Mouse (Mus musculus): ENCODE measurements around the gene Slc4a3. TPM values are rescaled to one million over a fixed set of nuclear protein-coding genes. Genes with fewer than 3 reads are reported as not detected.

The Slc4a3 gene
- polyA plus RNA-seq (2016; fragmentation: Nextera tagmentation; extraction: Ambion mirVana), result 36.9 and 38.6 TPM in 2 replicates

DNA sequence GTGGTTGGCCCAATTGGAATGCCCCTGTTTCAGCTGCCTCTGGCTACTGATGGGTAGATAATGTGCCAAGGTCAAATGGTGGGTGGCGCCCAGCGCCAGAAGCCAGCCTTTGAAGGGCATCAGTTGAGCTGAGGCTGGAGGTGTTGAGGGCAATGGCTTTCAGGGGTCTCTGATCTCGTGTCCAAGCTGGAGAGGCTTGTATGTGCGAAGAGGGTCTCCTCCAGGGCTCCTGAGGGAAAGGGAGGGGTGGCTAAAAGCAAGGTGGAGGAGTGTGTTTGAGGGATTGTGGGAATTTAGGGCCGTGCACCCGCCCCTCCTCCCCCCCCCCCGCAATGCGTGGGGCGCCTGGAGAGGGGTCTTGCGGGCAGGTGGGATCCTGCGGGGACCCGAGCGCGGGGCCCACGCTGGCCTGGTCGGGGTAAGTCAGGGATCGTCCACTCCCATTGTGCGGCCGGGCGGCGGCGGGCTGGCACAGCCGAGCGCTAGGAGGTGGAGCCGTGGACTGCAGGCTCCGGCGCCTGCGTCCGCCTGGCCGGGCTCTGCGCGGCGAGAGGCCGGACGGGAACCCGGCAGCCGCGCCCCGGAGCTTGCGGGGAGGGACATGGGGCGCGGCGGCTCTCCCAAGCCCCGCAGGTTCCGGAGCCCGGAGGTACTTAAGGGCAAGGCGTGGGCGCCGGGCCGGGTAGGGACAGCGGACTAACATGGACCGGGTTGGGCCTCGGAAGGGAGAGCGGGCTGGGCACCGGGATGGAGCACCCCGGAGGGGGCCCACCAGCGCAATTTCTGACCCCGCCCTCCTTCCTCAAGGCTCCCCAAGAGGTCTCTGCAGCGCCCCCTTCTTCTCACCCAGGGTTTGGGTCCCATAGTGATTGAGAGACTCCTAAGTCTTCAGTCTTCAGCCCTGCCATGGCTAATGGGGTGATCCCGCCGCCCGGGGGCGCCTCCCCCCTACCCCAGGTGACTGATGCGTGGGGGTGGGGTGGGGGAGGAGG, at the start of gene Slc4a3:
Slc4a3 (plus strand) TSS at position 302 of the 992 bp plus-strand sequence.
- whole genome bisulfite sequencing, result 1% methylated on average over 52 of the region's 64 CpGs
- peaks cover 26% of the 10 kb centered on the region for H3K36me3 ChIP-seq
- peak within 1 kb of the TSS; percentile 58 for H3K4me2 ChIP-seq (replicated peaks)
- H3K27me3 ChIP-seq, result no peaks in the 10 kb centered on the region; the same call in 1 of the 2 replicates
- peak within 1 kb of the TSS; percentile 84 for H3K27ac ChIP-seq
- peak within 1 kb of the TSS; percentile 70 for H3K4me3 ChIP-seq
- ATAC-seq (ENCODE audit: low FRiP score), result peak; percentile 84
- no peaks in the 10 kb centered on the region for H3K9me3 ChIP-seq (replicated peaks)
- peak within 1 kb of the TSS; percentile 84 for H3K9ac ChIP-seq
- peaks cover 14% of the 10 kb centered on the region for H3K4me1 ChIP-seq

DNA sequence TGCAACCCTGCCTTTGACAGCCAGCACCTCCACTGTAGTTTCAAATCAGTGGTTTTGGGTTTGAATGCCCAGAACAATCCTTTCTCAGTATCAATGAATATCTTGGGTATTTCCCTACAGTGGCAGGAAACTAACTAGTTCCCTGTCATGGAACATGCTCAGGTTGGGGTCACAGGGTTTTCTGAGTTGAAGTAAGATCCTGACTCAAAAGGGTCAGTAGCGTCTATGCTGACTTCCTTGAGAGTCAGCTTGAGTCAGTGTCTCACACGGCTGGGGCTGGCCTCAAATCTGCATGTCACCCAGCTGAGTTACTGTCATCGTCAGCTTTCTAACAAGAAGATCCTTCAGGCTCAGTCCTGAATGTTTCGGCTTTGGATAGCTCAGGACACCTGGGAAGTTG, 47.2 kb upstream of the Slc4a3 start:
- Histone ChIP-seq H3K4me2 (replicated peaks) (no peak overlapping the region), H3K36me3 (peaks cover 63% of the 10 kb centered on the region), H3K4me1 (peaks cover 3% of the 10 kb centered on the region; the same call in 1 of the 2 replicates), H3K4me3 (no peak overlapping the region), H3K9me3 (replicated peaks) (no peaks in the 10 kb centered on the region), H3K9ac (no peak overlapping the region), H3K27ac (no peak overlapping the region), H3K27me3 (peaks cover 5% of the 10 kb centered on the region)
- WGBS, result 89% methylated on average over 4 of the region's 4 CpGs
- ATAC-seq (ENCODE audit: low FRiP score), result no peak

DNA sequence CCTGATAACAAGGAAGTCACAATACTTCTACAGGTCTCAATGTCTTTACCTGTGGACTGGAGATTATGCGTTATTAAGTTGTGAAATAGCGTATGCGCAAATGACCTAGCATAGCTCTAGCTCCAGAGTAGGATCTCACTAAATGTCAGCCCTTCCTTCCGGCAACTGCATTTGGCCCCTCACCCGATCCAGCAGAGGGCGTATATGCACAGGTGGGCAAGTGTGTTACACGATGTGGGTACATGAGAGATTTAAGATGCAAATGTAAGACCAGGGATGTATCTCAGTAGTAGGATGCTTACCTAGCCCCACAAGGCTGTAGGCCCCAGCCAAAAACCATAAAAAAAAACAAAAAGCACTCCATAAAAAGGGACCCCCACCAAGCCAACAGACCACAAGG, 46.6 kb upstream of the Slc4a3 start:
- H3K9me3 ChIP-seq (replicated peaks), result no peaks in the 10 kb centered on the region
- no peak overlapping the region for H3K9ac ChIP-seq
- peaks cover 10% of the 10 kb centered on the region for H3K27me3 ChIP-seq
- peaks cover 6% of the 10 kb centered on the region for H3K4me1 ChIP-seq
- H3K36me3 ChIP-seq, result peaks cover 63% of the 10 kb centered on the region
- H3K27ac ChIP-seq, result no peak overlapping the region
- H3K4me2 ChIP-seq (replicated peaks), result no peak overlapping the region
- no peak for ATAC-seq (ENCODE audit: low FRiP score)
- WGBS, result 84% methylated on average over 7 of the region's 7 CpGs
- no peak overlapping the region for H3K4me3 ChIP-seq

DNA sequence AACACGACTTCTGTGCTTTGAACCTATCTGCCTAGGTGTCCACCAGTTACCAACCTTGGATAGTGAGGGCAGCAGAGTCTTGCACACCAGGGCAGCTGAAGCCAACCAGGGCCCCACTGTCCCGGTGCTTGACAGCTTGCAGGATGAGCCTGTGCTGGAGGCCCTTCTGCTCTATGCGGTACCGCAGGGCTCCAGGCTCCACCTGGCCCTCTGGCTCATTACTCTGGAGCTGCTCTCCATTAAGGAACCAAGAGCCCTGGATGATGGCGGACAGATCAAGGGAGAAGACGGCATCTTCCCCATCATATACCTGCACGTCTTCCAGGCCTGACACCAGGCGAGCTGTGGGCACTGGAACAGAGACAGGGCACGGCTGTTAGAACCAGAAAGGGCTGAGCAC, 44.2 kb upstream of the Slc4a3 start:
- Histone ChIP-seq H3K4me3 (no peak overlapping the region), H3K36me3 (peaks cover 58% of the 10 kb centered on the region), H3K4me1 (peaks cover 20% of the 10 kb centered on the region), H3K9me3 (replicated peaks) (no peaks in the 10 kb centered on the region), H3K9ac (no peak overlapping the region), H3K27me3 (peaks cover 17% of the 10 kb centered on the region), H3K4me2 (replicated peaks) (no peak overlapping the region), H3K27ac (no peak overlapping the region)
- no peak for ATAC-seq (ENCODE audit: low FRiP score)
- WGBS, result 95% methylated on average over 9 of the region's 9 CpGs

DNA sequence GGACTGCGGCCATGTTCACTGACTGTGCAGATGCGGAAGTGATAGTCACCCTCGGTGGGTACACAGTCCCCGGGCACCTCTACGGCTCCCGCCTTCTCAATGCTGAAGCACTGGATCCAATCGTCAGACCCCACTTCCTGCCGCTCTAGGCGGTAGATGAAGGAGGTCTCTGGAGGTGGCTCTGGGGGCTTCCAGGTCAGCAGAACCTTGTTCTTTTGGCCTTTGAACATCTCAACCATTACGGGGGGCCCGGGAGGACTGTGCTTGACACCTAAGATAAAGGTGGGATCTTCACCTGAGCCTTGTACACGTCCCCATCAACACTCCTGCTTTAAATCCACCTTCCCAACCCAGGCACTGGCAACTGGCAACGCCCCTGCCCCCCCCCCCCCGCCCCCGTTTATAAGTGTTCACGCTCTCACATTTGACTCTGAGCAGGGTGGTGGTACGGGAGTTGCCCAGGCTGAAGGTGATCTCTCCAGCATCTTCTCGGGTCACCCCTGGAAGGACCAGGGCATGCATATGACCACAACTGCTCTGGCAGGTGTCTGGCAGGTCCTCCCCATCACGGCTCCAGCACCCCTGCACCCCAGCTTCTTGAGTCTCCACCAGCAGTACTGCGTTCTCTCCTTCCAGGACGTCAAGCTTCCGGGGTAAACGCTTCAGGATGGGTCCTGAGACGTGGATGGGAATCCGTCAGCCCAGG, 43.0 kb upstream of the Slc4a3 start:
- peaks cover 24% of the 10 kb centered on the region for H3K4me1 ChIP-seq
- ATAC-seq (ENCODE audit: low FRiP score), result no peak
- H3K27me3 ChIP-seq, result peaks cover 29% of the 10 kb centered on the region
- H3K27ac ChIP-seq, result no peak overlapping the region
- 91% methylated on average over 24 of the region's 25 CpGs for WGBS
- H3K36me3 ChIP-seq, result peaks cover 48% of the 10 kb centered on the region
- no peak overlapping the region for H3K9ac ChIP-seq
- H3K4me3 ChIP-seq, result no peak overlapping the region
- H3K9me3 ChIP-seq (replicated peaks), result no peaks in the 10 kb centered on the region
- H3K4me2 ChIP-seq (replicated peaks), result no peak overlapping the region

DNA sequence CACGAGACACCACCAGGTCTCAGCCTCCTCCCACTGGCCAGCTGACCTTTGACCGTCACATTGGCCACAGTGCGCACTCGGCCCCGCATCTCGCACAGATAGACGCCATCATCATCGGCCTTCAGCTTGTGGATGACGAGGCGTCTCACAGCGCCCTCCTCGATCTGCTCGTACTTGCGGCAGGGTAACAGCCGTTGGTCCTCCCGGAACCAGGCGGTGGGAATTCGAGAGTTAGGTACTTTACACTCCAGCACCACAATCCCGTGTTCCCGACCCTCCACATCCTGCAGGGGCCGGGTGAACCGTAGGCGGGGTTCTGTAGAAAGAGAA, 42.5 kb upstream of the Slc4a3 start:
- H3K27ac ChIP-seq, result no peak overlapping the region
- H3K4me3 ChIP-seq, result no peak overlapping the region
- H3K4me1 ChIP-seq, result peaks cover 24% of the 10 kb centered on the region
- H3K9me3 ChIP-seq (replicated peaks), result no peaks in the 10 kb centered on the region
- 65% methylated on average over 23 of the region's 23 CpGs for WGBS
- peaks cover 43% of the 10 kb centered on the region for H3K36me3 ChIP-seq
- peaks cover 29% of the 10 kb centered on the region for H3K27me3 ChIP-seq
- H3K9ac ChIP-seq, result no peak overlapping the region
- H3K4me2 ChIP-seq (replicated peaks), result no peak overlapping the region; the same call in 1 of the 2 replicates
- ATAC-seq (ENCODE audit: low FRiP score), result no peak

DNA sequence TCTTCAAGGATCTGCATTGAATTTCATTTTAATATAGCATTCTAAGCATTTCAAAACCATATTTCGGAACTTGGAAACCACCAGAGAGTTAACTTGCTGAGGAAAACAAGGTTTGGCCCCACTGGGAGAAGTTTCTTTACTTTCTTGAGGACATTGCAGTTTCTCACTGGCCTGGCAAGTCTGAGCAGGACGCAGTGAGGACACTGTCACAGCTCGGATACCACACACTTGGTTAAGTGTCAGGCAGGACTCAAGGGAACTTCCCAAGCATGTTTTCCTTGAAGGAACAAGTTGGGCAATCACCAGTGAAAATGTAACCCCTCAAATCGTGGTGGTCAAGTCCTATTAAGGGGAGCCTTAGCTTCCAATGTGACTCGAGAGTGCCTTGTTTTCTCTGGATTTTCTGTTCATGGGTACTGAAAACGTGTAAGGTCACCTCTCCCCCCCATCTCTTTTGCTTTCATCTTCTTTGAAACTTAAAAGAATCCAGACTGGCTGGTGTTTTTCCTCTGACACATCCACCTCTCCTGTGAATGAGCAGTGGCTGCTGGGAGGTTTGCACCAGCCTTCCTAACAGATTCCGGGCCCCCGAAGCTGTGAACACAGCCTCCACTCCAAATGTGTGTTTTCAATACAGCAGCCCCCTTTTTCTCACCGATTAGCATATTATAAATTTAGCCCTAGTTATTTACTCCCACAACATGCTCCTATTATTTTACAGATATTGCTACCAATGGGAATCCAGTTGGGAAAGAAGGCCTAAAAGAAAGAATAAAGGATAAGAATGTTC, 41.6 kb upstream of the Slc4a3 start:
- ATAC-seq (ENCODE audit: low FRiP score), result no peak
- Histone ChIP-seq H3K27me3 (peaks cover 37% of the 10 kb centered on the region), H3K9me3 (replicated peaks) (no peaks in the 10 kb centered on the region), H3K4me2 (replicated peaks) (peak overlapping the region; percentile 92), H3K27ac (0 out of 2 replicates have a peak overlapping the region, but pooled peaks have one; percentile 89), H3K36me3 (peaks cover 35% of the 10 kb centered on the region), H3K9ac (0 out of 2 replicates have a peak overlapping the region, but pooled peaks have one; percentile 96), H3K4me1 (peaks cover 24% of the 10 kb centered on the region), H3K4me3 (peak overlapping the region; percentile 79)
- WGBS, result 59% methylated on average over 9 of the region's 9 CpGs

DNA sequence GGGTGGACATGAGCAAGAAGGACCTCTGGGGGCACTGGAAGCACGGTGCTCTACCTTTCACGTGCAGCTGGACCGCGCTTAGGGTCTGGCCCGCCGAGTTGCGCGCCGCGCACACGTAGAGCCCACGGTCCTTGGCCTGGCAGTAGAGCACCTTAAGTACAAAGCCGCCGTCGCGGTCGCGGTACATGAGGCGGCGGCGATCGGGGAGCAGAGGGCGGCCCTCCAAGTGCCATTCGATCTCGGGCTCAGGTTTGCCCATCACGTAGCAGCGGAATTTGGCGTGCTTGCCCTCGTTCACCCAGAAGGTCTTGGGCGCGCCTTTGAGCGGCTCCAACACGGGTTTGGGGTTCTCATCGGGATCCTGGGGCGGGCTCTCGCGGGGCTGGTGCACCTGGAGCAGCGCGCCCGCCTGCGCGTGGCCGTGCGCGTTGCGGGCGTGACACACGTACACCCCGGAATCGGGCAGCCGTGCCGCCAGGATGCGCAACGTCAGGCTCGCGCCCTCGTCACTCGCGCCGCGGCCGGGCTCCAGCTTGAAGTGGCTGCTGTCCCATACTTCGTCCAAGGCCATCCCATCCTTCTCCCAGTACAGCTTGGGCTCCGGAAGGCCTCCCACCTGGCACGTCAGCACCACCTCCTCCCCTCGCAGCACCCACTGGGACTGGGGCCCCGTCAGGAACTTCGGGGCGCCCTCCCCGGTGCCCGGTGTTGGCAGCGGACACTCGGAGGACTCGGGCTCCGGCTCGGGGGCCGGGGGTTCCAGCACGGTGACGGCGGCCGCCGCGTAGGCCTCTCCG, 40.7 kb upstream of the Slc4a3 start:
- under 1% methylated on average over 84 of the region's 84 CpGs for WGBS
- peak overlapping the region; percentile 89 for H3K27ac ChIP-seq
- peaks cover 43% of the 10 kb centered on the region for H3K27me3 ChIP-seq
- peak overlapping the region; percentile 92 for H3K4me2 ChIP-seq (replicated peaks)
- peak overlapping the region; percentile 96 for H3K9ac ChIP-seq
- peak overlapping the region; percentile 79 for H3K4me3 ChIP-seq
- ATAC-seq (ENCODE audit: low FRiP score), result peak; percentile 73
- H3K36me3 ChIP-seq, result peaks cover 28% of the 10 kb centered on the region
- no peaks in the 10 kb centered on the region for H3K9me3 ChIP-seq (replicated peaks)
- peaks cover 24% of the 10 kb centered on the region for H3K4me1 ChIP-seq

DNA sequence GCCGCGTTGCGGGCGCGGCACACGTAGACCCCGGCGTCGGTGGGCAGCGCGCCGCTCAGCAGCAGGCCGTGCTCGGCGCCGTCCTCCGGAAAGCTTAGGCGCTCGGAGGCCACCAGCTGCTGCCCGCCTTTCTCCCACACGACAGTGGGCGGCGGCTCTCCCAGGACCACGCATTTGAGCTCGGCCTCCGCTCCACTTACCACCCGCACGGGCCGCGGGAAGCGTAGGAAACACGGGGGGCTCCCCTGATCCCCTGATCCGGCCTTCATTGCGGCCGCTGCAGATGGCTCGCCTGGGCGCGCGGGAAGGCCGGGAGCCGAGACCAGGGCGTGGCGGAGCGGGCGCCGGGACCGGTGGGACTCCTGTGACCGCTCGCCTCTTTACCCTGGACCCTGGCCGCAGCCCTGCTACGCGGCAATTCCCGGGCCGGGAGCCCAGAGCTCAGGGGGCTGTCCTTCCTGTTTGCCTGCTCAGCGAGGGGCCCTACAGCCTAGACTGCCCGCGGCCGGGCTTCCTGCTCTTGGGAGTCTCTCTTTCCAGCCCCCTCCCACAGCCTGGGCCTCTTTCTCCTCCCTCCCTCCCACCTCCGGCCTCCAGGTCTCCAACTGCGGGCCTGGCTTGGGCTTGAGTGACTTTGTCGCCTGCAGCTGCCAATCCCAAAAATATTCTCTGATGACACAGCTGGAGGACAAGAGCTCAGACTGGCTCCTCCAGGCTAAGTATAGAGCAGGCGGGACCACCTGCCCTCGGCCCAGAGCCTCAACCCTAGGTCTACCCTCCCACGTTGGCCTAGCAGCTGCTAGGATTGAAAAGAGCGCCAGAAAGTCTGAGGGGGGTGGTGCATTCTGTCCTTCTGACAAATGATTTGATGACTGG, 39.9 kb upstream of the Slc4a3 start, which contains the start of gene Obsl1:
Obsl1 (minus strand) TSS at position 497 of the 876 bp plus-strand sequence.
- Histone ChIP-seq H3K27ac (peak within 1 kb of the TSS; percentile 89), H3K9me3 (replicated peaks) (no peaks in the 10 kb centered on the region), H3K4me3 (peak within 1 kb of the TSS; percentile 79), H3K9ac (peak within 1 kb of the TSS; percentile 96), H3K4me2 (replicated peaks) (peak within 1 kb of the TSS; percentile 92), H3K27me3 (peaks cover 43% of the 10 kb centered on the region), H3K4me1 (peaks cover 24% of the 10 kb centered on the region), H3K36me3 (peaks cover 19% of the 10 kb centered on the region)
- peak; percentile 80 for ATAC-seq (ENCODE audit: low FRiP score)
- 1% methylated on average over 64 of the region's 65 CpGs for WGBS

DNA sequence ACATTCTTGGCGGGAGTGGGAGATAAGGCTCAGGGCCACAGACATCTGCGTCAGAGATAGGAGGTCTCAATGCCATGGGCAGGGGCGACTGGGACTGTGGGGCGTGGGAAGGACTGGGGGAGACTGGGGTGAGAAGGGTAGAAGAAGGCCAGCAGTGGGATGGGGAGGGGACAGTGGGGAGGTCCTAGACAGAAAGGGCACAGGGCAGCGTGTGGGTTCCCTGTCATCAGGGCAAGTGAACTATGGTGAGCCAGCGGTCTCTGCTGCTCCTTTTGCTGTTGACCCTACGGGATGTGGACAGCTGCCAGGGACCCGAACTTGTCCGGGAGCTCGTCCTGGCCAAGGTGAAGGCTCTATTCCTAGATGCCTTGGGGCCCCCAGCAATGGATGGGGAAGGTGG, 39.1 kb upstream of the Slc4a3 start, which contains the start of gene Inha:
Inha (plus strand) TSS at position 72 of the 400 bp plus-strand sequence.
- WGBS, result 73% methylated on average over 10 of the region's 10 CpGs
- no peaks in the 10 kb centered on the region for H3K9me3 ChIP-seq (replicated peaks)
- peak within 1 kb of the TSS; percentile 96 for H3K9ac ChIP-seq
- peak within 1 kb of the TSS; percentile 89 for H3K27ac ChIP-seq
- peak within 1 kb of the TSS; percentile 92 for H3K4me2 ChIP-seq (replicated peaks)
- H3K4me1 ChIP-seq, result peaks cover 32% of the 10 kb centered on the region
- peaks cover 11% of the 10 kb centered on the region for H3K36me3 ChIP-seq
- no peak for ATAC-seq (ENCODE audit: low FRiP score)
- H3K4me3 ChIP-seq, result peak within 1 kb of the TSS; percentile 79
- H3K27me3 ChIP-seq, result peaks cover 43% of the 10 kb centered on the region
